9 mouse cellular contexts compared by ENCODE assay signal in genomic region chr7:79130843-79131444, GRCm38 (mm10). TPM values are rescaled to one million over a fixed set of nuclear protein-coding genes. Genes with fewer than 3 reads are reported as not detected.
DNase-seq lines count a peak whose midpoint lies in the region; ATAC-seq lines count a peak whose summit lies in the region.
"Had no signal": no experiment of that assay in that cellular context is flagged by ENCODE, and none has a peak within 500 bp of the region (broad histone marks: within the 10 kb centered on the region; RNA-seq: fewer than 3 reads in every experiment).

Hapln3 (minus strand) TSS chr7:79131018.

- no peak within 1 kb of the TSS; the same call in 1 of the 2 replicates for H3K27ac ChIP-seq in kidney, embryonic 14.5 days (ENCODE audit: low read depth, low read length)
- H3K27ac ChIP-seq in embryonic facial prominence, embryonic 14.5 days (replicated peaks; ENCODE audit: low read depth, low read length): no peak within 1 kb of the TSS
- no peak within 1 kb of the TSS for H3K27ac ChIP-seq in hindbrain, embryonic 16.5 days (ENCODE audit: low read depth, low read length)

- peak within 1 kb of the TSS; percentile 42; the same call in 1 of the 2 replicates for H3K9ac ChIP-seq in kidney, embryonic 14.5 days (ENCODE audit: low read depth, low read length)
- peak within 1 kb of the TSS; percentile 49 for H3K9ac ChIP-seq in embryonic facial prominence, embryonic 14.5 days (ENCODE audit: low read depth, low read length)
- peak within 1 kb of the TSS; percentile 51; the same call in 1 of the 2 replicates for H3K9ac ChIP-seq in hindbrain, embryonic 16.5 days (ENCODE audit: low read depth, low read length)

- no peaks in the 10 kb centered on the region for H3K9me3 ChIP-seq in kidney, embryonic 14.5 days (ENCODE audit: control insufficient read depth, low read length)
- no peaks in the 10 kb centered on the region for H3K9me3 ChIP-seq in embryonic facial prominence, embryonic 14.5 days (ENCODE audit: control insufficient read depth, low read length)
- H3K9me3 ChIP-seq in hindbrain, embryonic 16.5 days (ENCODE audit: control insufficient read depth, low read length): no peaks in the 10 kb centered on the region

- peak within 1 kb of the TSS; percentile 37 for H3K4me3 ChIP-seq in kidney, embryonic 14.5 days (ENCODE audit: low read length)
- peak within 1 kb of the TSS; percentile 28 for H3K4me3 ChIP-seq in embryonic facial prominence, embryonic 14.5 days (ENCODE audit: low read depth, low read length)
- peak within 1 kb of the TSS; percentile 34 for H3K4me3 ChIP-seq in hindbrain, embryonic 16.5 days (ENCODE audit: low read length)

- H3K4me2 ChIP-seq in kidney, embryonic 14.5 days (replicated peaks; ENCODE audit: low read depth, low read length): peak within 1 kb of the TSS; percentile 58
- peak within 1 kb of the TSS; percentile 53 for H3K4me2 ChIP-seq in embryonic facial prominence, embryonic 14.5 days (ENCODE audit: low read depth, low read length)
- peak within 1 kb of the TSS; percentile 54 for H3K4me2 ChIP-seq in hindbrain, embryonic 16.5 days (ENCODE audit: low read length)

- H3K36me3 ChIP-seq in kidney, embryonic 14.5 days (ENCODE audit: control insufficient read depth, insufficient read depth, low read length): peaks cover 19% of the 10 kb centered on the region; the same call in 1 of the 2 replicates
- H3K36me3 ChIP-seq in embryonic facial prominence, embryonic 14.5 days (ENCODE audit: control insufficient read depth, insufficient read depth, low read length): peaks cover 22% of the 10 kb centered on the region
- H3K36me3 ChIP-seq in hindbrain, embryonic 16.5 days (ENCODE audit: control insufficient read depth, insufficient read depth, low read length): no peaks in the 10 kb centered on the region

- no peaks in the 10 kb centered on the region; the same call in 1 of the 2 replicates for H3K27me3 ChIP-seq in kidney, embryonic 14.5 days (ENCODE audit: control insufficient read depth, insufficient read depth, low read length)
- H3K27me3 ChIP-seq in embryonic facial prominence, embryonic 14.5 days (replicated peaks; ENCODE audit: control insufficient read depth, insufficient read depth, low read length): peaks cover 5% of the 10 kb centered on the region; the same call in 1 of the 2 replicates
- H3K27me3 ChIP-seq in hindbrain, embryonic 16.5 days (replicated peaks; ENCODE audit: control insufficient read depth, insufficient read depth, low read length): peaks cover 14% of the 10 kb centered on the region

- 3% methylated on average over 19 of the region's 19 CpGs for WGBS in kidney, embryonic 14.5 days
- 5% methylated on average over 19 of the region's 19 CpGs for WGBS in embryonic facial prominence, embryonic 14.5 days
- 4% methylated on average over 19 of the region's 19 CpGs for WGBS in hindbrain, embryonic 16.5 days

- intact Hi-C loops in left cerebral cortex, postnatal 14 days (cut with DNase I): no loop called here

- DNase-seq in kidney, adult 8-10 months: no peak
- DNase-seq in embryonic facial prominence, embryonic 14.5 days (ENCODE audit: low spot score): peak; percentile 42
- peak; percentile 57 for DNase-seq in lung, postnatal 10 days
- DNase-seq in left cerebral cortex, postnatal 14 days (ENCODE audit: low spot score in 2 of 2): no peak
- no peak for DNase-seq in layer of hippocampus, adult 9-11 months

- peak; percentile 55 for ATAC-seq in kidney, embryonic 14.5 days (ENCODE audit: low FRiP score, low TSS enrichment)
- ATAC-seq in embryonic facial prominence, embryonic 14.5 days (ENCODE audit: low read depth): peak; percentile 50; the same call in 1 of the 2 replicates
- peak; percentile 53 for ATAC-seq in hindbrain, embryonic 16.5 days
- ATAC-seq in erythroid progenitor cell, adult 5-6 weeks (replicated peaks; ENCODE audit: low FRiP score, poor library complexity, severe bottlenecking): no peak

- peaks cover 21% of the 10 kb centered on the region for H3K4me1 ChIP-seq in kidney, embryonic 14.5 days (ENCODE audit: control insufficient read depth, insufficient read depth, low read length)
- H3K4me1 ChIP-seq in embryonic facial prominence, embryonic 14.5 days (ENCODE audit: control insufficient read depth, insufficient read depth, low read length): peaks cover 17% of the 10 kb centered on the region
- peaks cover 11% of the 10 kb centered on the region for H3K4me1 ChIP-seq in hindbrain, embryonic 16.5 days (ENCODE audit: control insufficient read depth, insufficient read depth, low read depth, low read length)

RNA-seq across cellular contexts. Expression of gene Hapln3, which starts in this region (rescaled TPM):
- 7.2 and 7.4 TPM in 2 replicates for polyA plus RNA-seq in kidney, embryonic 14.5 days (2014; fragmentation: Nextera tagmentation; extraction: Ambion mirVana)
- 1.4 and 1.5 TPM in 2 replicates for polyA plus RNA-seq in embryonic facial prominence, embryonic 14.5 days (2014; fragmentation: Nextera tagmentation; extraction: Ambion mirVana)
- 2.3 and 4.4 TPM in 2 replicates for polyA plus RNA-seq in hindbrain, embryonic 16.5 days (2015; fragmentation: Nextera tagmentation; extraction: Ambion mirVana)
- total RNA-seq in erythroid progenitor cell, adult 5-6 weeks (2015; ENCODE audit: low replicate concordance): not detected in 2 replicates
- total RNA-seq in erythroid progenitor cell, adult 5-6 weeks (2017; ENCODE audit: low replicate concordance): not detected in 2 replicates
- total RNA-seq in left cerebral cortex, postnatal 14 days (2021): 1 to 10 TPM; 3.2 to 5.3 TPM
- total RNA-seq: MEL had no signal

Comparison
In these comparisons a context has a peak if more than half of its experiments do, and no peak if none do; other contexts are left out.
1. RNA of gene Hapln3 (total RNA-seq): 3.2 to 5.3 TPM in left cerebral cortex, postnatal 14 days; not detected in erythroid progenitor cell, adult 5-6 weeks; every median in the first group is over 4 times any median in the second.
2. DNase-seq: peak in embryonic facial prominence, embryonic 14.5 days (single experiment) and lung, postnatal 10 days (single experiment); none in kidney, adult 8-10 months (0 of 2), left cerebral cortex, postnatal 14 days (0 of 2) and layer of hippocampus, adult 9-11 months (single experiment).
3. Peak in every context shown above with its lines, with median percentiles within 50 percentile points of each other: H3K4me2 ChIP-seq, H3K4me3 ChIP-seq and H3K9ac ChIP-seq.